Mouse (Mus musculus) cortical plate, adult 2 months (tissue): ENCODE data around the gene Als2cl.

Experiments
- CTCF ChIP-seq: fragments of 200-500 bp; IDR thresholded peaks from 2 replicates; pipeline ENCODE4 v1.5.1; 2011; ENCODE audit warnings: mild to moderate bottlenecking, control low read depth, low read length; ENCODE audit not compliant: insufficient read depth; ENCODE audit errors: extremely low read depth
- POLR2A ChIP-seq: fragments of 200-500 bp; IDR thresholded peaks from 2 replicates; pipeline ENCODE4 v1.6.1; 2011; ENCODE audit warnings: mild to moderate bottlenecking, low read length, control low read depth; ENCODE audit not compliant: insufficient read depth; ENCODE audit errors: extremely low read depth

DNA sequence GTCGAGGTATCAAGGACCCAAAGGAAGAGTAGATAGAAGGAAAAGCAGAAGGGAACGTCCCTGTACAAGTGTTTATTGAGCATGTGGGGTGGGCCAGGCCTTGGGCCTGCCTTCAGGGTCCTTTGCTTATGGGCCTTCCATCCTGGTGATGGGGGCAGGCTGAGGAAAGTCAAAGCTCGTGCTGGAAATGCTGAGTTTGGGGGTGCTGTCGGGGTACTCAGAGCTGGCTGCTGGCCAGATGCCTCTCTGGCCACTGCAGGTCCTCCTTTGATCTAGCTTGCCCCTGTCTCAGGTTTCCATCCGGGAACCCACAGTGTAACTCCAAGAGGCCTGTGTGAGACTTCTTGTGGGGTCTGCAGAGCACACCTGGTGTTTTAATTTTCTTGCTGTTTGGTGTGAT, 21.1 kb upstream of the Als2cl start:
- TF ChIP-seq CTCF (no peak), POLR2A (no peak)
